Mouse (Mus musculus) thymus, adult 2 months (tissue): ENCODE results near the gene Fntb.

Source experiments
- CTCF ChIP-seq: fragments of 200-500 bp; IDR thresholded peaks from 2 replicates; pipeline ENCODE4 v1.5.1; 2012; ENCODE audit warnings: mild to moderate bottlenecking, control low read depth, low read length, moderate library complexity, borderline replicate concordance; ENCODE audit not compliant: control insufficient read depth, poor library complexity, insufficient read depth; ENCODE audit errors: extremely low read depth
- POLR2A ChIP-seq: fragments of 200-500 bp; IDR thresholded peaks from 2 replicates; pipeline ENCODE4 v1.6.1; 2012; ENCODE audit warnings: mild to moderate bottlenecking, low read length, control low read depth, moderate library complexity; ENCODE audit not compliant: control insufficient read depth, poor library complexity, insufficient read depth; ENCODE audit errors: extremely low read depth

GRCm38 (mm10) chr12:76795350-76795749 is 30.0 kb downstream of the Fntb start, which contains the start of gene Gpx2:
- TF ChIP-seq CTCF, result no peak
- TF ChIP-seq POLR2A, result no peak
